Mouse (Mus musculus) heart, adult 2 months (tissue): ENCODE measurements around the gene Lman2. TPM values are rescaled to one million over a fixed set of nuclear protein-coding genes. Genes with fewer than 3 reads are reported as not detected.

Source experiments
- DNase-seq, 2 experiments: peaks; one replicate each; pipeline ENCODE4 v3.0.0; 2021
- H3K27ac ChIP-seq: fragments of 200-600 bp; 2 replicates; pipeline ENCODE4 v1.8.1; 2022
- H3K27me3 ChIP-seq: fragments of 200-500 bp; 2 replicates; pipeline ENCODE4 v1.6.1; 2012; ENCODE audit warnings: mild to moderate bottlenecking, low read length, inconsistent platforms, mixed read lengths; ENCODE audit not compliant: control insufficient read depth, insufficient read depth
- H3K36me3 ChIP-seq: fragments of 200-500 bp; 2 replicates; pipeline ENCODE4 v1.6.1; 2012; ENCODE audit warnings: low read length, inconsistent platforms; ENCODE audit not compliant: control insufficient read depth, insufficient read depth
- H3K4me1 ChIP-seq: fragments of 200-500 bp; 2 replicates; pipeline ENCODE4 v1.6.1; 2011; ENCODE audit warnings: low read length; ENCODE audit not compliant: control insufficient read depth, insufficient read depth
- H3K4me3 ChIP-seq: fragments of 200-600 bp; 2 replicates; pipeline ENCODE4 v1.8.1; 2022
- H3K79me2 ChIP-seq: fragments of 200-500 bp; replicated peaks from 2 replicates; pipeline ENCODE4 v1.6.1; 2012; ENCODE audit warnings: mild to moderate bottlenecking, inconsistent platforms, low read length, moderate library complexity, mixed read lengths; ENCODE audit not compliant: control insufficient read depth, insufficient read depth
- H3K9ac ChIP-seq: fragments of 200-500 bp; 2 replicates; pipeline ENCODE4 v1.6.1; 2012; ENCODE audit warnings: low read depth, mild to moderate bottlenecking, control low read depth, inconsistent platforms, low read length, mixed read lengths
- CTCF ChIP-seq: fragments of 200-600 bp; IDR thresholded peaks from 2 replicates; pipeline ENCODE4 v1.8.1; 2022; ENCODE audit warnings: antibody characterized with exemption, mild to moderate bottlenecking, moderate library complexity
- EP300 ChIP-seq: fragments of 200-500 bp; IDR thresholded peaks from 2 replicates; pipeline ENCODE4 v1.6.1; 2011; ENCODE audit warnings: low read depth, low read length, control low read depth; ENCODE audit not compliant: insufficient read depth
- POLR2A ChIP-seq: fragments of 200-500 bp; IDR thresholded peaks from 2 replicates; pipeline ENCODE4 v1.6.1; 2011; ENCODE audit warnings: mild to moderate bottlenecking, low read depth, low read length, control low read depth; ENCODE audit not compliant: insufficient read depth
- WGBS: fragments of 180-500 bp; shearing (Covaris S2); methylation state at CpG from one replicate; pipeline ENCODE4 v1.1.7; 2018; 5-methylcytosine and 5-hydroxymethylcytosine counted together
- intact Hi-C: fragments of 180-260 bp; cut with DNase I; formaldehyde crosslinking; loops from one replicate; pipeline ENCODE4 v1.15.1; 2025
- polyA plus RNA-seq: library from polyadenylated mRNA; depleted of rRNA; stranded (reverse); fragments of >200 nt; gene quantifications from 2 replicates; pipeline ENCODE4 v1.2.3, GENCODE M21; 2012
- total RNA-seq, 2 experiments: library from RNA; stranded (reverse); gene quantifications; 2 replicates each; pipeline ENCODE4 v1.2.3; 2021

Gene Lman2
- total and polyA plus RNA-seq, 3 experiments: 50.5 to 52.6 (median 52.2) TPM

DNA sequence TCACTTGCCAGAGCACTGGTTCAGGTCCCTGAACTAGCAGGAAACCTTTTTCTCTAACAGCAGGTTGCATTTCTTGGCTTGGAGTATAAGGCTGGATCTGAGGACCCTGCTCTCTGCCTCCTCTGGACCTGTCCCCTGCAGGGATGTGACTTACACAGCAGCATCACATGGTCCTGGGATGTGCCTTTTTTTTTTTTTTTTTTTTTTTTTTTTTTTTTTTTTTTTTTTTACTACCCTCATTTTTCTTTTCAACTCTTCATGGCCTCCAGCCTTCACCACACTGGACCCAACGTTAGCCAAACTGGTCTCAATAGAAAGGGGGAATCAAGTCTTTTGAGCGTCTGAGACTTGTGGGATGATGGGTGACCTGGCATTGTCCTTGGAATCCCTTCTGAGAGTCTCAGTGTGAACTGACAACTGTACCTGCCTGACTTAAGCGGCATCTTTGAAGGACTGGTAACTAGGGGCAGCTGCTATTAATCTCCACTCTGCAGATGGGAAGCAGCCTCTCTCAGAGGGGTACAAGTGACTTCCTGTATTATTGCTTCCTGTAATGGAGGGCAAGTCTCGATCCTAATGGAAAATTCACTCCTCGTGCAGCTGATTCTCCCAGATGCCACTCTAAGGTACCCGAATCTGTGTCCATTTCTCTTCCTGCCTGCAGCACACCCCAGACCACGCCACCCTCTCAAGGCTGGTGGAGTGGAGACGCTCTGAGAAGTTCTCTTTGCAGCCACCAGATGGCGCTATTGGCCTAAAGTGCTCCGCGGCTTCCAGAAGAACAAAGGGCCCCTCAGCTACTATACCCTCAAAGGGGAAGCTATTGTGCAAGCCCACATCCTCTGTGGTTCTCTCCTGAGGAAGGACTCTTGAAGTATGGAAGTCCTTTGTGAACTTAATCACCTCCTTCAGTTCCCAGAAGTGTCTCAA lies 42.5 kb upstream of the Lman2 start:
- intact Hi-C loops: loop anchor here (1.0 kb wide), 3 partner anchors 66 to 132 kb away; no protein-coding TSS in a partner anchor
- Histone ChIP-seq H3K27me3 (no peaks in the 10 kb centered on the region; the same call in 1 of the 2 replicates), H3K27ac (no peak overlapping the region), H3K79me2 (no peaks in the 10 kb centered on the region), H3K4me1 (no peaks in the 10 kb centered on the region), H3K4me3 (no peak overlapping the region), H3K36me3 (no peaks in the 10 kb centered on the region), H3K9ac (no peak overlapping the region)
- DNase-seq: peak; percentile 80 to 82
- peak; percentile 56; the same call in 1 of the 2 replicates for TF ChIP-seq EP300
- peak; percentile 100 for TF ChIP-seq CTCF
- no peak for TF ChIP-seq POLR2A
- 11% methylated on average over 11 of the region's 11 CpGs for WGBS

DNA sequence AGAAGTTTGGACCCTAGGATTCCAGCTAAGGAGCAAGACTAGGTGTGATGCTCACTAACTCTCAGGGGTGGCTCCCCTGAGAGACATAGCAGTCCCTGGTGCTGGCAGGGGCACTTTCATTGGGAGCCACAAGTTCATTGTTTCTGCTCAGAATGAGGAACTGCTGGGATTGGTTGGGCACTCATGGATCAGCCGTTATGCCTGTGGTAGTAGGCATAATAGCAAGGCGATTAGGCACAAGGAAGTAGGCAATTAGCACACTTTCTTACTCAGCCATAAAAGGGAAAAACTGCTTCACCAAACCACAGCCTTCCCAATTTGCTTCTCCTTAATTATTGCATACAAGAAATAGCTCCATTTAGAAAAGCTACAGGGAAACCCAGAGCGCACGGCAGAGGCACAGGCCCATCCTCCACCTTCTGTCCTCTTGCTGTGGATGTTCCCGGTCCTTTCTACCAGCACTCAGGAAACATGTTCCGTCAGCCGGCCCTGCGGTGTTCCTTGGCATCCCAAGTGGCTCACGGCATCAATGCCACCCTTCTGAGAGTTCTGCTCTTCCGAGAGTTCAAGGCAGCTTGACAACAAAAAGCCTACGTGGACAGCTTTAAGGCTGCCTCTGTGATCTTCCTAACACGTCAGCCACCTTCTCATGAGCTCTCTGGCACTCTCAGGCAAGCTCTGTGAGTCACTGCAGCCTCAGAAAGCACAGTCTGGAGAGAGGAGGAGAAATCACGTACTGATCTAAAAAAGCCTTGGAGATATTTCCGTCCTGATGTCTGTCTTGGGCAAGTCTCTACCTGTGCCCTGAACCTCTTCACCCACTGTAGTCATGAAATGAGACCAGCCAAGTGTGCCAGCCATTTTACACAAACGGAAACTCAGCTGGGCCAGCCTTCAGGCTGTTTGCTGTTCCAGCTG lies 41.6 kb upstream of the Lman2 start:
- Histone ChIP-seq H3K4me3 (no peak overlapping the region), H3K4me1 (no peaks in the 10 kb centered on the region), H3K27ac (no peak overlapping the region), H3K79me2 (no peaks in the 10 kb centered on the region), H3K27me3 (no peaks in the 10 kb centered on the region; the same call in 1 of the 2 replicates), H3K36me3 (no peaks in the 10 kb centered on the region), H3K9ac (no peak overlapping the region)
- no peak for DNase-seq
- WGBS: 62% methylated on average over 15 of the region's 15 CpGs
- intact Hi-C loops: no loop called here
- TF ChIP-seq EP300: no peak
- TF ChIP-seq CTCF: no peak
- TF ChIP-seq POLR2A: no peak

DNA sequence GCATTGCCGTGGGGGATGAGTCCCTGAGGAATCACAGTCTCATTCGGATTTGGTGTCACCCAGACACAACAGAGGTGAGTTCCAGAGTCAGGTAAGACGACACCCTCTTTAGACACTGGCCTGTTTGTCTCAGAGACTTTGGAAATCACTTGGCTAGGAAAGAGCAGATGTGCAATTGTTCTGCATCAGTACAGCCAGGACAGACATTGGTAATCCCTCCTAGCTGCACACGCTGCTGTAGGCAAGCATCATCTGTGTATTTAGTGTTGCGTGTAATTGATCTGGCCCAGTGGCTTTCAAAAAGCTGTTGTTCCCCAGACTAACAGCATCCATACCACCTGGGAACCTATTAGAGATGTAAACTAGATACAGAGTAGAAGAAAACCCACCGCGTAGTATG lies 40.7 kb upstream of the Lman2 start:
- Histone ChIP-seq H3K4me3 (no peak overlapping the region), H3K27ac (no peak overlapping the region), H3K79me2 (no peaks in the 10 kb centered on the region), H3K36me3 (no peaks in the 10 kb centered on the region), H3K9ac (no peak overlapping the region), H3K27me3 (no peaks in the 10 kb centered on the region; the same call in 1 of the 2 replicates), H3K4me1 (no peaks in the 10 kb centered on the region)
- intact Hi-C loops: no loop called here
- 69% methylated on average over 7 of the region's 7 CpGs for WGBS
- TF ChIP-seq CTCF: no peak
- TF ChIP-seq POLR2A: no peak
- TF ChIP-seq EP300: no peak
- no peak for DNase-seq

DNA sequence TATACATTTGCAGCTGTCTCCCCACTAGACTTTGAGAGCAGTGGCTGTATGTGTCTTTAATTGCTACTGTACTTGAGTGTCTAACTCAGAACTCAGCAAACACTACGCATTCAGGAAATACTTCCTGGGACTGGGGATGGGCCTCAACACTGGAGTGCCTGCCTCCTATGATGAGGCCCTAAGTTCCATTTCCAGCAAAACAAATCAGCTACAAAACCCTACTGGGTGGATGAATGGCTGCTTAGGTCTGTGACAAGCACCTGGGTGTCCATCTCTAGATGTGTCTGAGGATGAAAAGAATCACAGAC lies 37.4 kb upstream of the Lman2 start:
- Histone ChIP-seq H3K4me3 (no peak overlapping the region), H3K79me2 (no peaks in the 10 kb centered on the region), H3K27me3 (no peaks in the 10 kb centered on the region; the same call in 1 of the 2 replicates), H3K36me3 (no peaks in the 10 kb centered on the region), H3K4me1 (no peaks in the 10 kb centered on the region), H3K27ac (no peak overlapping the region), H3K9ac (no peak overlapping the region)
- TF ChIP-seq CTCF (no peak), POLR2A (no peak), EP300 (no peak)
- intact Hi-C loops: no loop called here
- DNase-seq: no peak
- 42% methylated on average over 1 of the region's 1 CpGs for WGBS

DNA sequence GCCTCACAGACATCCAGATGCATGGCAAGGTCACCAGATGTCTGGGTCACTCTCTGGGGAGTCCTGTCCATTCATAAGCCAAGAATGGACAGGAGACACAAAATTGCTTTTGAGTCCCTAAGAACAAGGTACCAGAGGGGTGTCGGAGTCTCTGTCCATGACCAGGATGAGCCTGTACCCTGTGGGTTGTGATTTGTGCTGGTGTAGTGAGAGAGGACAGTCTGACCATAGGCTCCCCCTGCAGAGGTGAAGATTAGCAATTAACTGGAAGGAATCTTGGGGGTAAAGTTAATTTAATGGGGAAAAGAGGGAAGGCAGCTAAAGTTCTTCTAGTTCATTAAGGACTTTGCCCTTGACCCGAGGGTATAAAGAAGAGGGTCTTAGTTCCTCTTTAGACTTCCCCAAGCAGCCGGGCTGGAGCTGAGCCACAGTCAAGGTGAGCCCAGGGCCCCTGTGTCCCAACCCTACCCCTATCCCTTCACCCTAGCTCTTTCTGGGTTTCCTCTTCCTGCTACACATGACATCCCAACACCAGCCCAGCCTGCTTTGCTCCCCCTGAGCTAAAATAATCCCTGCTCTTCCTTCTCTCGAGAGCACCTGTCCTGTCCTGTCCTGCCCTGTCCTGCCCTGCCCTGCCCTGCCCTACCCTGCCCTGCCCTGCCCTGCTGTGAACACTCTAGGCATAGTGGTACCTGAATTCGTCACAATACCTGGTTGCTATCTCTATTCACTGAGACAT lies 36.9 kb upstream of the Lman2 start:
- intact Hi-C loops: no loop called here
- TF ChIP-seq EP300 (no peak), POLR2A (no peak)
- no peaks in the 10 kb centered on the region for H3K36me3 ChIP-seq
- H3K4me3 ChIP-seq: no peak overlapping the region
- H3K79me2 ChIP-seq: no peaks in the 10 kb centered on the region
- 62% methylated on average over 5 of the region's 5 CpGs for WGBS
- no peak overlapping the region for H3K9ac ChIP-seq
- no peaks in the 10 kb centered on the region for H3K4me1 ChIP-seq
- H3K27ac ChIP-seq: no peak overlapping the region
- no peaks in the 10 kb centered on the region; the same call in 1 of the 2 replicates for H3K27me3 ChIP-seq
- no peak for DNase-seq
